Mouse (Mus musculus): Measurements from ENCODE around the gene Hist1h4j. TPM values are rescaled to one million over a fixed set of nuclear protein-coding genes. Genes with fewer than 3 reads are reported as not detected.

The Hist1h4j gene
- polyA plus RNA-seq (2012; rRNA removed): 11.9 and 16.4 TPM in 2 replicates

DNA sequence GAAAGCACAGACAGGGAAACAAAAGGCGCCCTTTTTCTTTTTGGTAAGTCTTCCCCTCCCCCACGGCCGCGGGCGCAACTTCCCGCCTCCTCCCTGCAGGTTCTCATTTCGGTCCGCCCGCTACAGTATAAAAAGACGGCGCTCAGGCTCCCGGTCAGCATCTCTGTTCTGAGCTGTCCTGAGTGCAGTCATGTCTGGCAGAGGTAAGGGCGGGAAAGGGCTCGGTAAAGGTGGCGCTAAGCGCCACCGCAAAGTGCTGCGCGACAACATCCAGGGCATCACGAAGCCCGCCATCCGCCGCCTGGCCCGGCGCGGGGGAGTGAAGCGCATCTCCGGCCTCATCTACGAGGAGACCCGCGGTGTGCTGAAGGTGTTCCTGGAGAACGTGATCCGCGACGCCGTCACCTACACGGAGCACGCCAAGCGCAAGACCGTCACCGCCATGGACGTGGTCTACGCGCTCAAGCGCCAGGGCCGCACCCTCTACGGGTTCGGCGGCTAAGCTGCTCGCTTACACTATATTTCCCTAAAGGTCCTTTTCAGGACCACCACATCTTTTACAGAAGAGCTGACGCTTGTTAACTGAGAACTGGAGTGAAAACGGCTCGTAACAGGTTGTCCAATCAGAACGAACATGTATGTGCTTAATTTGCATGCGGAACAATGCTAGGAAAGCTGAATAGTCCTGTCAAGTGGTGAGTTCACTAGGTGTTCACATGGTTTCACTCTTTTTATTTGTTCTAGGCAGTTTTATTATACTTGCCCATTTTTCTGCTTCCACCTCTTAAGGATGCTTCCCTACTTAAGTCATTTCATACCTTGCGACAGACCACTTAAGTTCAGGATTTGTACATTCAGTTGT, at the start of gene Hist1h4j:
Gene Hist1h4j (plus strand): TSS at position 159 of the 862 bp plus-strand sequence.

GRCm38 (mm10) chr13:21697811-21698210, 37.1 kb upstream of the Hist1h4j start, which contains the start of gene Olfr1359:
Olfr1359 (plus strand) TSS chr13:21698111.

GRCm38 (mm10) chr13:21715864-21716539, 18.9 kb upstream of the Hist1h4j start, which contains the start of the genes Hist1h2bl and Hist1h2ai:
Hist1h2bl (minus strand) TSS chr13:21716143.
Hist1h2ai (plus strand) TSS chr13:21716422.

GRCm38 (mm10) chr13:21717397-21718357, 17.2 kb upstream of the Hist1h4j start, which contains the start of gene Hist1h3h:
Hist1h3h (plus strand) TSS chr13:21717659.

GRCm38 (mm10) chr13:21721757-21722372, 13.0 kb upstream of the Hist1h4j start, which contains the start of gene Hist1h2bm:
Hist1h2bm (plus strand) TSS chr13:21722044.

DNA sequence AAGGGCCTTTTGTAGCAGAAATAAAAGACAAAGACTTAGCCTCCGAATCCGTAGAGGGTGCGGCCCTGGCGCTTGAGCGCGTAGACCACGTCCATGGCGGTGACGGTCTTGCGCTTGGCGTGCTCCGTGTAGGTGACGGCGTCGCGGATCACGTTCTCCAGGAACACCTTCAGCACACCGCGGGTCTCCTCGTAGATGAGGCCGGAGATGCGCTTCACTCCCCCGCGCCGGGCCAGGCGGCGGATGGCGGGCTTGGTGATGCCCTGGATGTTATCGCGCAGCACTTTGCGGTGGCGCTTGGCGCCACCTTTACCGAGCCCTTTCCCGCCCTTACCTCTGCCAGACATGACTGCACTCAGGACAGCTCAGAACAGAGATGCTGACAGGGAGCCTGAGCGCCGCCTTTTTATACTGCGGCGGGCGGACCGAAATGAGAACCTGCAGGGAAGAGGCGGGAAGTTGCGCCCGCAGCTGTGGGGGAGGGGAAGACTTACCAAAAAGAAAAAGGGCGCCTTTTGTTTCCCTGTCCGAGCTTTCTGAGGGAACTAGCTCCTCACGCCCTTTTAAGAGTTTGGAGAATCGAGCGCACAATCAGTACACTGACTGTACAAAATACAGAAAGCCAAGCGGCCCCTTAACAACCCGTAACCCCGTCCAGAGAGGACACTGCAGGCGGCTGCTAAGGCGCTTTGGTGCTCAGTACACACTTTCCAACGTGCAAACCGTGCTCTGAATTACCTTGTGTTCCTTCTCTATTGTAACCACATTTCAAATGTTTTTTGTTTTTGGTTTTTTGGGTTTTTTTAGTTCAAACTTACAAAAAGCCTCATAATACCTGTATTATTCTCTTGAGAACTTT, 15.5 kb downstream of the Hist1h4j start, which contains the start of gene Hist1h4k:
Gene Hist1h4k (minus strand): TSS at position 347 of the 859 bp plus-strand sequence.

DNA sequence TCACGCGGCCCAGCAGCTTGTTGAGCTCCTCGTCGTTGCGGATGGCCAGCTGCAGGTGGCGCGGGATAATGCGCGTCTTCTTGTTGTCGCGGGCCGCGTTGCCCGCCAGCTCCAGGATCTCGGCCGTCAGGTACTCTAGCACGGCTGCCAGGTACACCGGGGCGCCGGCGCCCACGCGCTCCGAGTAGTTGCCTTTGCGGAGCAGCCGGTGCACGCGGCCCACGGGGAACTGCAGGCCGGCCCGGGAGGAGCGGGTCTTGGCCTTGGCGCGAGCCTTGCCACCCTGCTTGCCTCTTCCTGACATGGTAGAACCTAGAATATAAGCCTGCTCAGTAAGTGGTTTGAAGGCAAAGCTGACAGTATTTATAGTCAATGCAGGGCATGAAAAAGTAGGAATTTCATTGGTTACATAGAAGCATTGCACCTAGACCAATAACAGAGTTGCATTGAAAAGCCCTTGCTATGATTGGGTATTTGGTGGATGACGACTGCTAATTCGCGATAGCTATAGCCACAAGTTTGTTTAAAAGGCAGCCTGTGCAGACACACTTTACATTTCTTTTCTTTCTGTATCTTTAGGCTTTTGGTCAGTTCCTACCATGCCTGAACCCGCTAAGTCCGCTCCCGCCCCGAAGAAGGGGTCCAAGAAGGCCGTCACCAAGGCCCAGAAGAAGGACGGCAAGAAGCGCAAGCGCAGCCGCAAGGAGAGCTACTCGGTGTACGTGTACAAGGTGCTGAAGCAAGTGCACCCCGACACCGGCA, 18.8 kb downstream of the Hist1h4j start, which contains the start of the genes Hist1h2ak and Hist1h2bn:
Gene Hist1h2ak (minus strand): TSS at position 304 of the 762 bp plus-strand sequence.
Gene Hist1h2bn (plus strand): TSS at position 600 of the 762 bp plus-strand sequence.

GRCm38 (mm10) chr13:21779767-21780731, 45.2 kb downstream of the Hist1h4j start, which contains the start of gene Hist1h1b:
Hist1h1b (minus strand) TSS chr13:21780625.

GRCm38 (mm10) chr13:21783255-21783617, 48.4 kb downstream of the Hist1h4j start, which contains the start of gene Hist1h3i:
Hist1h3i (minus strand) TSS chr13:21783370.

Other genes starting within 250 kb of the Hist1h4j start
- 0.16 and 0.34 TPM in 2 replicates for gene AK157302, start 239.8 kb upstream of the Hist1h4j start, polyA plus RNA-seq (2012; rRNA removed)
- gene Gm11273, start 233.6 kb upstream of the Hist1h4j start, polyA plus RNA-seq (2012; rRNA removed): 2.2 and 4.0 TPM in 2 replicates
- gene Zkscan8, start 203.9 kb upstream of the Hist1h4j start, polyA plus RNA-seq (2012; rRNA removed): 6.1 and 13.8 TPM in 2 replicates
- gene Olfr1366, start 192.3 kb upstream of the Hist1h4j start, polyA plus RNA-seq (2012; rRNA removed): not detected in 2 replicates
- not detected in 2 replicates for gene Olfr1535, start 175.2 kb upstream of the Hist1h4j start, polyA plus RNA-seq (2012; rRNA removed)
- not detected in 2 replicates for gene Olfr1364, start 153.3 kb upstream of the Hist1h4j start, polyA plus RNA-seq (2012; rRNA removed)
- gene Olfr1362, start 121.0 kb upstream of the Hist1h4j start, polyA plus RNA-seq (2012; rRNA removed): not detected in 2 replicates
- 0.01 TPM in 1 of 2 replicates, not detected in the other for gene Olfr11, start 92.5 kb upstream of the Hist1h4j start, polyA plus RNA-seq (2012; rRNA removed)
- gene Olfr1361, start 71.7 kb upstream of the Hist1h4j start, polyA plus RNA-seq (2012; rRNA removed): not detected in 2 replicates
- not detected in 2 replicates for gene Olfr1360, start 57.7 kb upstream of the Hist1h4j start, polyA plus RNA-seq (2012; rRNA removed)
- not detected in 2 replicates for gene Olfr1359, start 37.0 kb upstream of the Hist1h4j start, polyA plus RNA-seq (2012; rRNA removed)
- gene Hist1h2bl, start 18.9 kb upstream of the Hist1h4j start, polyA plus RNA-seq (2012; rRNA removed): 18.0 and 18.2 TPM in 2 replicates
- 15.1 and 39.4 TPM in 2 replicates for gene Hist1h2ai, start 18.6 kb upstream of the Hist1h4j start, polyA plus RNA-seq (2012; rRNA removed)
- 39.3 and 62.8 TPM in 2 replicates for gene Hist1h3h, start 17.4 kb upstream of the Hist1h4j start, polyA plus RNA-seq (2012; rRNA removed)
- gene Hist1h2bm, start 13.0 kb upstream of the Hist1h4j start, polyA plus RNA-seq (2012; rRNA removed): 9.2 and 22.6 TPM in 2 replicates
- 29.0 and 72.0 TPM in 2 replicates for gene Hist1h4k, start 15.4 kb downstream of the Hist1h4j start, polyA plus RNA-seq (2012; rRNA removed)
- 32.6 and 49.5 TPM in 2 replicates for gene Hist1h2ak, start 18.8 kb downstream of the Hist1h4j start, polyA plus RNA-seq (2012; rRNA removed)
- gene Hist1h2bn, start 19.1 kb downstream of the Hist1h4j start, polyA plus RNA-seq (2012; rRNA removed): 14.7 and 18.0 TPM in 2 replicates
- gene Hist1h1b, start 45.6 kb downstream of the Hist1h4j start, polyA plus RNA-seq (2012; rRNA removed): 8.9 and 15.5 TPM in 2 replicates
- gene Hist1h3i, start 48.3 kb downstream of the Hist1h4j start, polyA plus RNA-seq (2012; rRNA removed): 45.2 and 84.3 TPM in 2 replicates
- gene Hist1h2an, start 52.2 kb downstream of the Hist1h4j start, polyA plus RNA-seq (2012; rRNA removed): 11.9 and 22.1 TPM in 2 replicates
- 1.1 and 3.4 TPM in 2 replicates for gene Hist1h2bp, start 52.4 kb downstream of the Hist1h4j start, polyA plus RNA-seq (2012; rRNA removed)
- 18.6 and 19.5 TPM in 2 replicates for gene Hist1h2bq, start 75.1 kb downstream of the Hist1h4j start, polyA plus RNA-seq (2012; rRNA removed)
- gene Hist1h2ao, start 75.4 kb downstream of the Hist1h4j start, polyA plus RNA-seq (2012; rRNA removed): 1.2 TPM in 1 of 2 replicates, not detected in the other
- gene Hist1h4m, start 76.7 kb downstream of the Hist1h4j start, polyA plus RNA-seq (2012; rRNA removed): 38.4 TPM in 1 of 2 replicates, not detected in the other
- 25.3 and 35.4 TPM in 2 replicates for gene Hist1h4n, start 97.1 kb downstream of the Hist1h4j start, polyA plus RNA-seq (2012; rRNA removed)
- gene Hist1h2ap, start 98.4 kb downstream of the Hist1h4j start, polyA plus RNA-seq (2012; rRNA removed): 59.8 and 81.8 TPM in 2 replicates
- gene Hist1h2br, start 98.7 kb downstream of the Hist1h4j start, polyA plus RNA-seq (2012; rRNA removed): 8.4 and 17.0 TPM in 2 replicates
- gene Zfp184, start 210.0 kb downstream of the Hist1h4j start, polyA plus RNA-seq (2012; rRNA removed): 13.1 and 19.9 TPM in 2 replicates
- gene Pom121l2, start 246.1 kb downstream of the Hist1h4j start, polyA plus RNA-seq (2012; rRNA removed): 0.04 TPM in 1 of 2 replicates, not detected in the other